ENCODE assay signal across 7 mouse cellular contexts in genomic region chr5:118268987-118269386, GRCm38 (mm10). TPM values are rescaled to one million over a fixed set of nuclear protein-coding genes. Genes with fewer than 3 reads are reported as not detected.
DNase-seq lines count a peak whose midpoint lies in the region; ATAC-seq lines count a peak whose summit lies in the region.

No protein-coding gene starts in this region.

- H3K9me3 ChIP-seq in intestine, embryonic 15.5 days, result no peaks in the 10 kb centered on the region
- no peaks in the 10 kb centered on the region for H3K9me3 ChIP-seq in midbrain, embryonic 11.5 days (ENCODE audit: control insufficient read depth, low read length)

- H3K36me3 ChIP-seq in intestine, embryonic 15.5 days, result no peaks in the 10 kb centered on the region
- no peaks in the 10 kb centered on the region for H3K36me3 ChIP-seq in midbrain, embryonic 11.5 days (ENCODE audit: control insufficient read depth, insufficient read depth, low read length)

- no peak overlapping the region; the same call in 1 of the 2 replicates for H3K9ac ChIP-seq in intestine, embryonic 15.5 days
- no peak overlapping the region for H3K9ac ChIP-seq in midbrain, embryonic 11.5 days (ENCODE audit: low read length)

- intact Hi-C loops in gastrocnemius, postnatal 36 days (cut with DNase I), result loop anchor here (2.0 to 5.0 kb wide), 2 partner anchors 468 to 493 kb away; no protein-coding TSS in a partner anchor
- intact Hi-C loops in left cerebral cortex, postnatal 25 days (cut with DNase I), result loop anchor here (2.0 to 5.0 kb wide), 3 partner anchors 50 to 494 kb away; no protein-coding TSS in a partner anchor

- H3K27me3 ChIP-seq in intestine, embryonic 15.5 days (replicated peaks), result no peaks in the 10 kb centered on the region
- peaks cover 2% of the 10 kb centered on the region for H3K27me3 ChIP-seq in midbrain, embryonic 11.5 days (ENCODE audit: control insufficient read depth, insufficient read depth, low read length)

- H3K4me3 ChIP-seq in intestine, embryonic 15.5 days (replicated peaks), result no peak overlapping the region
- no peak overlapping the region for H3K4me3 ChIP-seq in midbrain, embryonic 11.5 days (ENCODE audit: low read depth, low read length)

- H3K4me1 ChIP-seq in intestine, embryonic 15.5 days (replicated peaks), result peaks cover 6% of the 10 kb centered on the region; the same call in 1 of the 2 replicates
- H3K4me1 ChIP-seq in midbrain, embryonic 11.5 days (ENCODE audit: control insufficient read depth, insufficient read depth, low read length), result peaks cover 3% of the 10 kb centered on the region; the same call in 1 of the 2 replicates

- peak overlapping the region; percentile 47 for H3K4me2 ChIP-seq in intestine, embryonic 15.5 days (replicated peaks)
- H3K4me2 ChIP-seq in midbrain, embryonic 11.5 days, result peak overlapping the region; percentile 32

- under 1% methylated on average over 13 of the region's 13 CpGs for WGBS in intestine, embryonic 15.5 days
- WGBS in midbrain, embryonic 11.5 days, result 2% methylated on average over 13 of the region's 13 CpGs

- DNase-seq in adrenal gland, adult (ENCODE audit: inconsistent age in 2 of 2, low spot score in 1 of 2), result peak; percentile 80 to 95
- peak; percentile 89 for DNase-seq in embryo, embryonic 11 days
- peak; percentile 83 to 85 for DNase-seq in gastrocnemius, postnatal 36 days
- peak; percentile 90 to 94 for DNase-seq in left cerebral cortex, postnatal 25 days (ENCODE audit: low spot score in 2 of 2)
- peak; percentile 99 for DNase-seq in midbrain, embryonic 11.5 days (ENCODE audit: low spot score, missing footprints)
- DNase-seq in skeletal muscle tissue, adult 2 months (ENCODE audit: low read depth, low spot score), result peak; percentile 67

- ATAC-seq in intestine, embryonic 15.5 days, result peak; percentile 84
- peak; percentile 81 for ATAC-seq in midbrain, embryonic 11.5 days (ENCODE audit: low FRiP score)

- H3K27ac ChIP-seq in intestine, embryonic 15.5 days, result no peak overlapping the region
- H3K27ac ChIP-seq in midbrain, embryonic 11.5 days (ENCODE audit: low read depth, low read length), result no peak overlapping the region

RNA-seq across cellular contexts. Expression of gene 2410131K14Rik, which starts 24.0 kb away (rescaled TPM):
- 1 to 10 TPM; 3.4 to 4.0 TPM for total RNA-seq in gastrocnemius, postnatal 36 days (2021)
- polyA plus RNA-seq in intestine, embryonic 15.5 days (2015; fragmentation: Nextera tagmentation; extraction: Ambion mirVana), result 7.1 and 7.2 TPM in 2 replicates
- total RNA-seq in left cerebral cortex, postnatal 25 days (2021), result 10 to 100 TPM; 14.0 to 14.1 TPM
- 10.3 and 11.1 TPM in 2 replicates for polyA plus RNA-seq in midbrain, embryonic 11.5 days (2014; fragmentation: Nextera tagmentation; extraction: Ambion mirVana)

RNA-seq across cellular contexts. Expression of gene Rnft2, which starts 24.1 kb away (rescaled TPM):
- 1 to 10 TPM in 1 of 2 experiments, under 1 TPM in 1; 0.64 to 1.5 TPM for total RNA-seq in gastrocnemius, postnatal 36 days (2021)
- 2.2 and 3.2 TPM in 2 replicates for polyA plus RNA-seq in intestine, embryonic 15.5 days (2015; fragmentation: Nextera tagmentation; extraction: Ambion mirVana)
- total RNA-seq in left cerebral cortex, postnatal 25 days (2021), result 10 to 100 TPM; 91.7 to 93.5 TPM
- 4.3 and 5.8 TPM in 2 replicates for polyA plus RNA-seq in midbrain, embryonic 11.5 days (2014; fragmentation: Nextera tagmentation; extraction: Ambion mirVana)

Comparison
In these comparisons a context has a peak if more than half of its experiments do, and no peak if none do; other contexts are left out.
1. RNA of gene Rnft2, which starts 24.1 kb away (total RNA-seq): 91.7 to 93.5 TPM in left cerebral cortex, postnatal 25 days; 0.64 to 1.5 TPM in gastrocnemius, postnatal 36 days; every median in the first group is over 10 times any median in the second.
2. Peak in every context shown above with its lines, with median percentiles within 50 percentile points of each other: DNase-seq.